Mouse (Mus musculus) heart, adult 2 months (tissue): Measurements from ENCODE around the gene Egfr.

ENCODE experiments used
- CTCF ChIP-seq: fragments of 200-600 bp; IDR thresholded peaks from 2 replicates; pipeline ENCODE4 v1.8.1; 2022; ENCODE audit warnings: antibody characterized with exemption, mild to moderate bottlenecking, moderate library complexity
- EP300 ChIP-seq: fragments of 200-500 bp; IDR thresholded peaks from 2 replicates; pipeline ENCODE4 v1.6.1; 2011; ENCODE audit warnings: low read depth, low read length, control low read depth; ENCODE audit not compliant: insufficient read depth
- POLR2A ChIP-seq: fragments of 200-500 bp; IDR thresholded peaks from 2 replicates; pipeline ENCODE4 v1.6.1; 2011; ENCODE audit warnings: mild to moderate bottlenecking, low read depth, low read length, control low read depth; ENCODE audit not compliant: insufficient read depth

GRCm38 (mm10) chr11:16941103-16941793 lies 189.2 kb downstream of the Egfr start:
- TF ChIP-seq CTCF, result no peak
- no peak for TF ChIP-seq POLR2A
- no peak for TF ChIP-seq EP300
